Mouse (Mus musculus) heart, postnatal 4 days (tissue): ENCODE measurements at regions not wholly inside any gene's neighbourhood (a gene's known extent, or its start where the extent isn't known, plus 50 kb on each side); places are given as distances from the start of the nearest gene placed in this dataset.
A peak's percentile ranks its signal among the peaks of the same experiment; 100 is the strongest.
"Not testable (repeated sequence)": the region's sequence is repeated elsewhere in the genome, so short reads cannot be mapped to it uniquely, and the experiment has no call there.

ENCODE experiments used
- DNase-seq: peaks from one replicate; pipeline ENCODE4 v3.0.0; 2021
- microRNA-seq, 2 experiments: library from miRNA; unstranded; fragments of <30 nt; microRNA quantifications; one replicate each; pipeline ENCODE4 v1.2.0; 2021 to 2022

DNA sequence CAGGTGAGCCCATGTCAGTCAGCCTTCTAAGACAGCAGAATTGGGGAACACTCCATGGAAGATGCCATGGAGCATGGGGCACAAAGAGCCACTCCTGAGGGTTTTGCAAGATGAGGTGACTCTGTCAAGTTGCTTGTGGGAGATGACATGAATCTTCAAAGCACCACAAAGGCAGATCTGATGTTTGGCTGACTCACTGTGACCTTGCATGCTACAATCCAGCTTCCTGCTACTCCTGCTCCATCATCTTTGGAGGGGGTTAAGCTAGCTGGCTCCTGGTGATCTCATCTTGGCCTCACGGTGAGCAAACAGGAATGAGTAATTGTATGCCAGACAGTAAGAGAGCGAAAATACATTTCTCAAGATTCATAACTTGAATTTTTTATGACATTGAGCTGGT lies 176.3 kb upstream of the Gm10131 start:
- DNase-seq: no peak

GRCm38 (mm10) chr8:34284576-34284975 lies 173.0 kb upstream of the Gm10131 start:
- no peak for DNase-seq

GRCm38 (mm10) chr8:34280433-34280832 lies 168.9 kb upstream of the Gm10131 start:
- DNase-seq: no peak

DNA sequence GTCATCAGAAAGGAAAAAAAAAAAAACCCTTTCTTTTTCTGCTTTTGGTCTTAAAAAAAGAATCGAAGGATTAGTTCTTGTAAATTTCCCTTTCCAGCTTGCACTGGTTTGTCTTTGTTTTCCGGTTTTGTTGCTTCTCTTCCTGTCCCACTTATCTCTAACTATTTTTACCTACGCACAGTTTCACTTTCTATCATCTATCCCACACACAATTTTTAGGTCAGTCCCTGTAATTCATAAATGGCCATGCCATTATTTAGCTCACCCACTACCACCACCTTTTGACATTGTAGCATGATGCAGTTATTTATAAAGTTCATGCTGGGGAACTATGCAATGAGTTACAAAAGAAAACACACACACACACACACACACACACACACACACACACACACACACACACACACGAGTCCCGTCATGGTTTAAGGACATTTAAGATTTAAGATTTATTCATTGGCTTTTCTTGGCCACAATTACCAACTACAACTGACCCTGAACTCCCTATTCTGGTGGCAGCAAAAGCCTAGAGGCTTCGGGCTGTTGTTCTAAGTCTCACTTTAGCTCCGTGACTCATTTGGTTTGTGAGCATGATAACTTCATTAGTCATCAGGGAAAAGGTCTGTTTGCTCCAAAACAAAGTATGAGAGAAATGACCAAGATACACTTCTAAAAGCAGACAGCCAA lies 164.6 kb upstream of the Gm10131 start:
- DNase-seq: no peak

DNA sequence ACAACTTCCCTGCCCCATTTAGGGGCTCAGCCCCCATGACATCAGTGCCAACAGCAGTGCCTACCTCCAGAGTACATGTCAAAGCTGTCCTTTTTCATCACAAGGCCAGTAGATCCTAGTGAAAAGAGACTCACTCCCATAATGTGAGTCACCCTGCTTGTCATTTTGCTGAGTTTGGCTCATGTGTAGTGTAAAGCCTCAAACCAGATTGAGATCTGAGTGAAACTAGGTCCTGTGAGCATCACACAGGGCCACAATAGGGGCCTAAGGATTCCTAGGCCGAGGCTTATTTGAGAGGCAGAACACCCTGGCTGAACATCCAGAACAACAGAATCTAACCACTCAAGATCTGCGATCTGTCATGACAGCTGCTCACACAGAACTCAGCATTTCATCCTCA lies 163.3 kb upstream of the Gm10131 start:
- DNase-seq: not testable (repeated sequence)

DNA sequence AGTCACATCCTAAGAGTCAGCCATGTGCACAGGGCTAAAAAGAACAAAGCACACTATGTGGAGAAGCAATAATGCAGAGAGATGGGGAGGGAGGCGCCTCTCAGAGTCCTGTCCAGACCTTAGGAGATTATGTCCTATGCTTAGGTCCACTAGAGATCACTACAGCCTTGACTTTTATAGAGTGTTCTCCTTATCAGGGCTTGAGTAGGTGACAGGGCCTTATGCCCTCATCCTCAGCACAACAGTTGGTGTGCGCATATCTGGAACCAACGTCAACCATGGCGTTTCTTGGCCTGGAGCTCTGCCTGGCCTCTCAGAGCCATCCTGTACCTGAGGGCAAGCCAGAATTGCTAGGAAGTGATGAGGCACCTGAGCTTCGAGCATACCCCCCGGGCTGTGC lies 162.6 kb upstream of the Gm10131 start:
- no peak for DNase-seq

GRCm38 (mm10) chr8:34269848-34270247 lies 158.3 kb upstream of the Gm10131 start:
- no peak for DNase-seq

- DNase-seq: no peak
Measured at GRCm38 (mm10) chr8:34268806-34269520, 157.4 kb upstream of the Gm10131 start.

GRCm38 (mm10) chr8:34254978-34255377 lies 143.4 kb upstream of the Gm10131 start:
- DNase-seq: no peak

GRCm38 (mm10) chr8:34251934-34252333 lies 140.4 kb upstream of the Gm10131 start:
- DNase-seq: no peak

GRCm38 (mm10) chr8:34239346-34239900 lies 127.9 kb upstream of the Gm10131 start:
- no peak for DNase-seq

DNA sequence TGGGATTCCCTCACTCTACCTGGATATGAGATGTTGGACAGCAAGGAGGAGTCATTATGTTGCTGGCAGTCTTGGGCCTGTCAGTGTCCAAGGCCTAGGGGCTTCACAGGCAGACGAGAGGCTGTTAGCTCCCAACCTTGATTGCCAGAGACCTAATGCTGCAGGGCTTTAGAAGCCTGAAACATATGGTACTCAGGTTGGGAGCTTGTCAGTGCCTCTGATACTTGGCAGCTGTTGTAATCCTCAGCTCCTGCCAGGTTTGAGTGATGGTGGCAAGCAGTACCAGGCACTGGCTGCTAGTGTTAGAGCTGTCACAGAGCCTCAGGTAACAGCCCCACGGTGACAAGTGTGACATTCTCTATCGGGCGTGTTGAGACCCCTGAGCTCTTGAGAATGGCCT lies 122.2 kb upstream of the Gm10131 start:
- no peak for DNase-seq

DNA sequence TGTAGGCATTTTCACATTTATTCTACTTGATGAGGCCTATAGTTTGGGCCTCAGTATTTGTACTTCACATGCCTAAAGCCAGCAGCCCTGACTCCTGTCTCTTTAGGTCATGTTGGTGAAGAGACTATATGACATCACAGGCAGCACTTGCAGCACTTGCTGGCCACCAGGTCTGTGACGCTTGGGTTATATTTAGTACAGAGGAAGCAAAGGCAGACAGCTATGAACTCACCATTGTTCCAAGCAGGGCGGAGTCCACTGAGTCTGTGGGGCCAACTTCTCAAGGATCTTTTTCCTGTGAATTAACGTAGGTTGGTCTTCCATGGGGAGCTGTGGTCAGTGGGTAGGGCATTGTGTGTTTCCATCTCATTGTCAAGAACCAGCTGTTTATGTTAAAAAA lies 117.9 kb upstream of the Gm10131 start:
- peak; percentile 29 for DNase-seq

DNA sequence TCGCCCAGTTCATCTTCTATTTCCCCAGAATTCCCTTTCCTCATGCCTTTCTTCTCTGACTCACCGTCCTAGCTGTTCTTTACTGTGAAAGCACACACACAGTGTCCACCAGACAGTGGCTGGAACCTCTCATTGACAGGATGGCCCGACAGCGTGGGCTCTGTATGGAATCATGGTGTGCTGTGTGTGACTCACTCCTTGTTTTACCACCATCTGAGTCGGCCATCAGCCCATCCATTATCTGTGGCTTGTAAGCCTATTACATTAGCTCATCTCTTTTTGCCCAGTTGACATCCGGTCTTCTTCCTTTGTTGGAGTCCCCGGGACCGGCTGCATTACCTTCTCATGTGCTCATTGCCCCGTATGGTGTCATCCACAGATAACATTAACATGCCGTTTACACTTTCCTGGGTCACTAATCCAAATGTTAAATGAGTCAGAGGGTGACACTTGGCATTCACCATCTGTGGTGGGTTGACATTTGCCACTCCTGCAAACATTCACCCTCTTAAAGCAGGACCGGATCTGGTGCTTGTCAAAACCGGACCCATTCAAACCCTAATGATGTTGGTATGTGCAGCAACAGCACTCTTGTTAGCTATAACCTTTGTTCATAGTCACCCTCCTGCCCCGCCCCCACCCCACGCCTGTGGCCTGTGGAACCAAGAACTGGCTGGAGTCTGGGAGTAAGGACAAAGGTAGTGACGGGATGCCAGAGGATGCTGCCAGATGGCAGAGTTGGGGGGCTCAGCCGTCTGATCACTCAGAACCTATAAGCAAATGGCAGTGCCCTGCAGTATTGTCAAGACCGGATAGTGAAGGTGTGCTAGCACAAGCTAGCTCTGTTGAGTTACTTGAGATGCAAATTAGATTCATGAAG lies 113.7 kb upstream of the Gm10131 start:
- no peak for DNase-seq

- no peak for DNase-seq
Measured at GRCm38 (mm10) chr8:34222187-34222586, 110.7 kb upstream of the Gm10131 start.

Small RNA genes lying in the stretch of these regions (microRNA-seq; reads per million reads assigned to microRNA genes)
- gene Gm23177: 0 reads per million in 2 experiments
